1 mouse cellular context compared by ENCODE assay signal in the genomic region with DNA sequence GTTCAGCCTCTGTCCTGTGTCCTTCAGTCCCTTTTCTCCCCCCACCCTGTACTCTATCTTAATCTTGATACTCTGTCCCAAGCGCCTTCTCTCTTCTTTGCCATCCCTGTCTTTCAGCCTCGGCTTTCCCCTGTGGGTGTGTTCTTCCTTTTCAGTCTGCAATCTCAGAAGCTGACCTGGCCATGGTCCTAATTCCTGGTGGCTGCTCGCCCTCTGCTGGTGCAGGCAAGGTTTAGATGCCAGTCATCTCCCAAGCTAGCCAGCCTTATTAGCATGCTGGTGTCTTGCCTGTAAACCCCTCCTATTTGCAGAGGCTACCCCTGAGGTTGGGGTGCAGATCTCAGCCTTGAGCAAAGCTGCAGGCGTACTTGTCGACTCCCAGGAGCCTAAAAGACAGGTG.
A peak's percentile ranks its signal among the peaks of the same experiment; 100 is the strongest.
TF ChIP-seq lines count a peak whose summit lies in the region.

No protein-coding gene starts in this region.

TF ChIP-seq in CH12.LX, 34 proteins besides CTCF, POLR2A, EP300 and RAD21:
- no peak for TF ChIP-seq MXI1 (IDR thresholded peaks at IDR 0.05; ENCODE audit: low read depth, low read length)
- TF ChIP-seq TBP (conservative IDR thresholded peaks at IDR 0.05; ENCODE audit: low read depth, low read length) = no peak
- no peak for TF ChIP-seq SIN3A (IDR thresholded peaks at IDR 0.05; ENCODE audit: low read length)
- peak; percentile 34; the same call in 1 of the 2 replicates for TF ChIP-seq ELF1 (IDR thresholded peaks at IDR 0.05; ENCODE audit: low read depth, low read length)
- TF ChIP-seq ZNF384 (IDR thresholded peaks at IDR 0.05; ENCODE audit: low read depth, low read length) = no peak
- no peak for TF ChIP-seq IRF4 (IDR thresholded peaks at IDR 0.05; ENCODE audit: low read depth, low read length)
- peak; percentile 36; the same call in 1 of the 2 replicates for TF ChIP-seq ZC3H11A (IDR thresholded peaks at IDR 0.05; ENCODE audit: low read depth, low read length)
- TF ChIP-seq NRF1 (IDR thresholded peaks at IDR 0.05; ENCODE audit: low read depth, low read length) = 0 out of 2 replicates have a peak, but pooled peaks have one; percentile 11
- no peak for TF ChIP-seq POLR2AphosphoS2 (IDR thresholded peaks at IDR 0.05; ENCODE audit: low read depth, low read length)
- no peak for TF ChIP-seq TCF12 (IDR thresholded peaks at IDR 0.05; ENCODE audit: low read depth, low read length)
- TF ChIP-seq UBTF (IDR thresholded peaks at IDR 0.05; ENCODE audit: low read depth, low read length) = peak; percentile 52; the same call in 1 of the 2 replicates
- no peak for TF ChIP-seq ZKSCAN1 (IDR thresholded peaks at IDR 0.05; ENCODE audit: borderline replicate concordance, low read depth, low read length)
- TF ChIP-seq CHD2 (IDR thresholded peaks at IDR 0.05; ENCODE audit: low read length) = no peak
- TF ChIP-seq BHLHE40 (IDR thresholded peaks at IDR 0.05; ENCODE audit: low read depth, low read length) = no peak
- peak; percentile 90 for TF ChIP-seq SMC3 (IDR thresholded peaks at IDR 0.05; ENCODE audit: low read depth, low read length)
- TF ChIP-seq USF2 (conservative IDR thresholded peaks at IDR 0.05; ENCODE audit: low read depth, low read length) = no peak
- no peak for TF ChIP-seq MAFK (IDR thresholded peaks at IDR 0.05; ENCODE audit: insufficient replicate concordance, low read length)
- TF ChIP-seq GABPA (IDR thresholded peaks at IDR 0.05; ENCODE audit: insufficient replicate concordance, low read depth, low read length) = no peak
- peak; percentile 11; the same call in 1 of the 2 replicates for TF ChIP-seq NELFE (IDR thresholded peaks at IDR 0.05; ENCODE audit: low read depth, low read length)
